Mouse (Mus musculus) large intestine, adult 2 months (tissue): ENCODE results near the gene Slc7a12. TPM values are rescaled to one million over a fixed set of nuclear protein-coding genes. Genes with fewer than 3 reads are reported as not detected.

Experiments used
- DNase-seq: peaks from one replicate; pipeline ENCODE4 v3.0.0-alpha.2; 2012; ENCODE audit warnings: low read depth, low spot score
- WGBS: fragments of 180-500 bp; shearing (Covaris S2); methylation state at CpG from one replicate; pipeline ENCODE4 v1.1.7; 2018; 5-methylcytosine and 5-hydroxymethylcytosine counted together
- polyA plus RNA-seq: library from polyadenylated mRNA; depleted of rRNA; stranded (reverse); fragments of >200 nt; gene quantifications from 2 replicates; pipeline ENCODE4 v1.2.3, GENCODE M21; 2012; rRNA removed

Slc7a12 gene
- not detected in 2 replicates for polyA plus RNA-seq

GRCm38 (mm10) chr3:14480397-14480796 is at the start of gene Slc7a12:
Gene Slc7a12 (plus strand): TSS chr3:14480697.
- DNase-seq, result no peak

DNA sequence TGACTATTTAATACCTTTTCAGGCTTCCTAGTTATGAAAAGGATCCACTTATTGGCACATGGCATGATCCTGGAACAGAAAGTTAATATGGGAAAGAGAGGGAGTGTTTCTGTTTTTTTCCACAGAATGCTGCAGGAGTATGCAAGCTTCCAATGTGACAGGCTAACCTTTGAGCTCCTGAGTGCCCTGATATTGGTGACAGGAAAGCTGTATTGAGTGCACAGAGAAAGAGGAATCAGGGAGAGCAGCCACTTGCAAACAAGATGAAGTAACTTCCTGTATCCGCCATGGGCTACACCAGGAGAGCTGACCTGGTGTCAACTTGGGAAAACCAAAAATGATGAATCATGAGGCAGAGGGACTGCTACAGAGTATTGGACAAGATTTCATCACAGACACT is 48.1 kb upstream of the Slc7a12 start:
- WGBS, result 76% methylated on average over 1 of the region's 1 CpGs
- no peak for DNase-seq

- no peak for DNase-seq
- 64% methylated on average over 4 of the region's 4 CpGs for WGBS
Observed at GRCm38 (mm10) chr3:14446015-14446414, 34.5 kb upstream of the Slc7a12 start.

DNA sequence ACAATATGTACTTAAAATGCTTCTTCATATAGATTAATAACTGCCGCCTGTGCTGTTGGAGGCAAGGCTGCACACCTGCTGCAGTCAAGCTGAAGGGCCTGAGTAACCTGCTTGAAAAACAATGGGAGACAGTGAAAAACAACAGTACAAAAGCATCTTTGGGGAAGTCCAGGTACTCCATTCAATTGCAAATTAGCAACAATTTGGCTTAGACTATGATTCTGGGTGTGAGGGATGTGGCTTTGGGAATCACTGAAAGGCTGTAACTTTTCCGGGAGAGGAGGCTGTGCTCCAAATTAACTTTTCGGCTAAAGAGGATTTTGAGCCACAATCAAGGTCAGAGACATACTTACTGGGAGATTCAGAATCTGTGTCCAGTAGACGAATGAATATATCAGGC is 33.8 kb upstream of the Slc7a12 start:
- 92% methylated on average over 4 of the region's 4 CpGs for WGBS
- DNase-seq, result no peak

Other genes with a start within 250 kb of the Slc7a12 start
- gene 1810022K09Rik, start 130.6 kb downstream of the Slc7a12 start, polyA plus RNA-seq, result 7.0 and 7.3 TPM in 2 replicates
- gene Car13, start 161.0 kb downstream of the Slc7a12 start, polyA plus RNA-seq, result 19.2 and 40.9 TPM in 2 replicates